Mouse (Mus musculus): Measurements from ENCODE around the gene 5031439G07Rik. TPM values are rescaled to one million over a fixed set of nuclear protein-coding genes. Genes with fewer than 3 reads are reported as not detected.
A peak's percentile ranks its signal among the peaks of the same experiment; 100 is the strongest.

The 5031439G07Rik gene
- polyA plus RNA-seq, 1 experiment from 2014 or later = 10.0 TPM

DNA sequence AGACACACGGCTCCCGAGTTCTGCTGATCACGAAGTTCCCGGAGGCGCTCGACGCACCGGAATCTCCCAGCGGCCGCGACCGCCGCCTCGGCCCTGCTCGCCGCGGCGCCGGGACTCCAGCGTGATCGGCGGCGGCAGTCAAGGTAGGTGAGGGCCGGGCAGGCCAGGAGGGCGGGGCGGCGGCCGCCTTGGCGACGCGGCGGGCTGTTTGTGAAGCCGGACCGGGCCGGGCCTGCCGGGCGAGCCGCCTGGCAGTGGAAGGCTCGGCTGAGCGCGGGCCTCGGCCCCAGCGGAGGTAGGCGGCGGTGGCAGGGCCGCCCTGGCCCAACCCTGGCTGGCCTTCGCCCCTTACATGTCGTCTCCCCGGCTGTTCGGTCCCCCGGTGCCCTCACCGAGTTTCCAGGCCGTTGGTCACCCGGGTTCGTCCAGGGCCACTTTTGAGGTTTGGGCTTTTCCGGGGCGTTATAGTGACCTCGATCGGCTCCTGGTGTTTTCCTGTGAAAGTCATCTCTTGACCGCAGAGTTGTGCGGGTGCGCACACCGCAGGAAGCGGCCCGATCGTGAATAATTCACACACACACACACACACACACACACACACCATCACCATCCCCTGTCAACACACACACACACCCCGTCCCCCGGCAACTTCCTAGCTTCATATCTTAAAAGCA, 64.7 kb downstream of the 5031439G07Rik start:
- 0 out of 2 replicates have a peak, but pooled peaks cover 9% of the 10 kb centered on the region for H3K4me1 ChIP-seq (replicated peaks; ENCODE audit: insufficient read depth, low read length)
- peak overlapping the region; percentile 96 for H3K9ac ChIP-seq (ENCODE audit: low read depth, low read length)
- H3K4me3 ChIP-seq (replicated peaks; ENCODE audit: low read depth, low read length) = peak overlapping the region; percentile 82
- no peak for TF ChIP-seq CTCF (IDR thresholded peaks at IDR 0.05; ENCODE audit: low read depth)
- H3K27ac ChIP-seq = peak overlapping the region; percentile 92
- H3K4me2 ChIP-seq (ENCODE audit: low read length) = peak overlapping the region; percentile 73
- DNase-seq (ENCODE audit: low spot score) = peak; percentile 6
- under 1% methylated on average over 64 of the region's 68 CpGs for WGBS
- peak; percentile 81 for ATAC-seq (replicated peaks; ENCODE audit: low FRiP score, low read depth)
- H3K9me3 ChIP-seq (replicated peaks; ENCODE audit: low read length) = no peaks in the 10 kb centered on the region
- H3K27me3 ChIP-seq (ENCODE audit: insufficient read depth, low read length) = no peaks in the 10 kb centered on the region
- peaks cover 10% of the 10 kb centered on the region for H3K36me3 ChIP-seq (ENCODE audit: insufficient read depth, low read length)

DNA sequence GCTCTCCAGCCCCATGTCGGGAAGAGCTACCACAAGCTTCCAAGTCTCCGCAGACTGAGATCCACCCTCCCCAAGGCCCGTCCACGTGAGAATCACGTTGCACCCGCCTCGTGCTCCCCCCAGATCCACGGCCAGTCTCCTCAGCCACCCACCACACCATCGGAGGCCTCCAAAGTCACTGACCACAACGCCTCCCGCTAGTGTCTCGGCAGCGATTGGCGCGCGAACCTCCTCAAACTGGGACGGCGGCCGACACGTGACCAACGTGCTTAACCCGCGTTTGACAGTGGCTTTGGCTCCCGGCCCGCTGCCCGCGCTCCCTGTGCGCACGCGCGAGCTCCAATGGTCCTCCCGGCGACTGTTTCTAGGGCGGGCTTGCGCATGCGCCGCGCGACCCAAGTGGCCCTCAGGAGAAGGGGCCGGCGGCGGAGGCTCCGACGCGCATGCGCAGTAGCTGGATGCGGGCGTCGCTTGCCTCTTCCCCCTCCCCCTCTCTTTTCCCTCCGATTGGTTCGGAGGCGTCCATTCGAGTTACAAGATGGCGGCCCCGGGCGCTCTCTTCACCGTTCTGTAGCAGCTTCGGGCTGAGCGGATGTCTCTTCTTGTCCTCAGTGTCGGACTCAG, 65.4 kb downstream of the 5031439G07Rik start, which contains the start of gene Nup50:
Nup50 (plus strand) TSS at position 528 of the 624 bp plus-strand sequence.
- peak within 1 kb of the TSS; percentile 92 for H3K27ac ChIP-seq
- no peaks in the 10 kb centered on the region for H3K27me3 ChIP-seq (ENCODE audit: insufficient read depth, low read length)
- WGBS = under 1% methylated on average over 58 of the region's 60 CpGs
- peak within 1 kb of the TSS; percentile 96 for H3K9ac ChIP-seq (ENCODE audit: low read depth, low read length)
- peak within 1 kb of the TSS; percentile 82 for H3K4me3 ChIP-seq (replicated peaks; ENCODE audit: low read depth, low read length)
- H3K4me2 ChIP-seq (ENCODE audit: low read length) = peak within 1 kb of the TSS; percentile 77
- peak; percentile 99 for DNase-seq (ENCODE audit: low spot score)
- H3K4me1 ChIP-seq (replicated peaks; ENCODE audit: insufficient read depth, low read length) = 0 out of 2 replicates have a peak, but pooled peaks cover 9% of the 10 kb centered on the region
- ATAC-seq (replicated peaks; ENCODE audit: low FRiP score, low read depth) = peak; percentile 88
- no peak for TF ChIP-seq CTCF (IDR thresholded peaks at IDR 0.05; ENCODE audit: low read depth)
- no peaks in the 10 kb centered on the region for H3K9me3 ChIP-seq (replicated peaks; ENCODE audit: low read length)
- 0 out of 2 replicates have a peak, but pooled peaks cover 5% of the 10 kb centered on the region for H3K36me3 ChIP-seq (ENCODE audit: insufficient read depth, low read length)

DNA sequence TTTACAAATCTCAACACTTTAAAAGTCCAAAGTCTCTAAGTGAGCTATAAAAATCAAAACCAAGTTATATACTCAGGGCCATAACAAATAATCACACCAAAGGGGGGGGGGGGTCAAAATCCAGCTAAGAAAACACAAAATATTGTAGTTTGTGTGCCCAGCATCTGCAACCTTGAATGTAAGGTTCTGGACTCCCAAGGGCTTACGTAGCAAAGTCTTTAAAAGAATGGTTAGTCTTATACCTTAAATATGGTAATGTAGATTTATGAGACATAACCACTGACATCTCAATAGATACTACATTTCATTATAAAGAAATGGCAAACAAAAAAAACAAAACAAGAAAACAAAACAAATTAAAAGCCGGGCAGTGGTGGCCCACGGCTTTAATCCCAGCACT, 68.4 kb downstream of the 5031439G07Rik start, which contains the start of gene Gm29666:
Gm29666 (minus strand) TSS at position 101 of the 400 bp plus-strand sequence.
- 95% methylated on average over 3 of the region's 3 CpGs for WGBS
- no peak for TF ChIP-seq CTCF (IDR thresholded peaks at IDR 0.05; ENCODE audit: low read depth)

DNA sequence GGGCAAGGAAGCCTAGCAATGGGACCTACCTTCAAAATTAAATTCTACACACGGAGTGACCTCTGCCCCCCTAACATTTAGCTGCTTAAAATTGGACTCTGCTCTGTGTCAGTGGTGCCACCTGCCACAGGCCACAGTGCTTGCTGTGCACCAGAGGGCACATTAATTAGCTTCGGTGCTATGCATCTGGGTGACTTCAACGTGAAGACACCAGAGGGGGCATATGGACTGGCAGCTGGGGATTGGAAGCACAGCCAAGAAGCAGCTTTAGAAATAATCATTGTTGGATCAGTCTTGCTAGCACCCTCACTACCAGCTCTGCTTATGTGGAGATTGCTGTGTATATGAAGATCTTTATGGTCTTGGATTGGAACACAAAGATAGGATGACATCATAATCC, 75.2 kb downstream of the 5031439G07Rik start:
- Histone ChIP-seq H3K4me1 (replicated peaks; ENCODE audit: insufficient read depth, low read length) (no peaks in the 10 kb centered on the region), H3K4me3 (replicated peaks; ENCODE audit: low read depth, low read length) (no peak overlapping the region), H3K36me3 (ENCODE audit: insufficient read depth, low read length) (no peaks in the 10 kb centered on the region), H3K4me2 (ENCODE audit: low read length) (no peak overlapping the region), H3K9me3 (replicated peaks; ENCODE audit: low read length) (no peaks in the 10 kb centered on the region), H3K27ac (no peak overlapping the region), H3K27me3 (ENCODE audit: insufficient read depth, low read length) (no peaks in the 10 kb centered on the region), H3K9ac (ENCODE audit: low read depth, low read length) (no peak overlapping the region)
- no peak for ATAC-seq (replicated peaks; ENCODE audit: low FRiP score, low read depth)
- WGBS = 88% methylated on average over 3 of the region's 3 CpGs
- no peak for TF ChIP-seq CTCF (IDR thresholded peaks at IDR 0.05; ENCODE audit: low read depth)
- no peak for DNase-seq (ENCODE audit: low spot score)

More for the DNA sequence above, 68.4 kb downstream of the 5031439G07Rik start, which contains the start of gene Gm29666:
- Histone ChIP-seq H3K4me2 (ENCODE audit: low read length) (no peak within 1 kb of the TSS), H3K9ac (ENCODE audit: low read depth, low read length) (no peak within 1 kb of the TSS), H3K27ac (no peak within 1 kb of the TSS), H3K4me1 (replicated peaks; ENCODE audit: insufficient read depth, low read length) (0 out of 2 replicates have a peak, but pooled peaks cover 4% of the 10 kb centered on the region), H3K9me3 (replicated peaks; ENCODE audit: low read length) (no peaks in the 10 kb centered on the region), H3K36me3 (ENCODE audit: insufficient read depth, low read length) (0 out of 2 replicates have a peak, but pooled peaks cover 2% of the 10 kb centered on the region), H3K27me3 (ENCODE audit: insufficient read depth, low read length) (no peaks in the 10 kb centered on the region), H3K4me3 (replicated peaks; ENCODE audit: low read depth, low read length) (no peak within 1 kb of the TSS)
- DNase-seq (ENCODE audit: low spot score) (no peak), ATAC-seq (replicated peaks; ENCODE audit: low FRiP score, low read depth) (no peak)

DNA sequence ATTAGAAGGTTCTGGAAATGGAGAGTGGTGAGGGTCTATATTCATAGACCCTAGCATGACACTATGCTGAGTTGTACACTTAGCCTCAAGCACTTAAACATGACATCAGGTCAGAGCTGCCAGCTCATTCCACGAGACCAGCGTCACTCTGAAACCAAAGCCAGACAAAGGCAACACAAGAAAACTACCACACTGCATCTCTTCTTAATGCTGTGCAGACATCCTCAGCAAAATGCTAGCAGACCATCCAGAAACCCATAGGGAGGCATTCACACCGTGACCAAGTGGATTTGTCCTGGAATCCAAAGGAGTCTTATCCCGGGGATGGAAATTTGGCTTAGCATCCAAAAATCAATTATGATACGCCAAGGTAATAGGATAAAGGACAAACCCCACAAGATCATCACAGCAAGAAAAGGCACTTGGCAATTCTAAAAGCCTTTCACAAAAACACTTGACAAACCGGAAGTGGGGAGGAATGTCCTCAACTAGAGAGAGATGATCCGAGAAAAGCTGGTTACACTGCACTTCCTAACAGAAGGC, 84.4 kb downstream of the 5031439G07Rik start:
- H3K4me3 ChIP-seq (replicated peaks; ENCODE audit: low read depth, low read length) = no peak overlapping the region
- WGBS = 69% methylated on average over 7 of the region's 7 CpGs
- no peaks in the 10 kb centered on the region for H3K27me3 ChIP-seq (ENCODE audit: insufficient read depth, low read length)
- H3K36me3 ChIP-seq (ENCODE audit: insufficient read depth, low read length) = no peaks in the 10 kb centered on the region
- ATAC-seq (replicated peaks; ENCODE audit: low FRiP score, low read depth) (no peak), DNase-seq (ENCODE audit: low spot score) (no peak)
- H3K9ac ChIP-seq (ENCODE audit: low read depth, low read length) = no peak overlapping the region
- H3K27ac ChIP-seq = no peak overlapping the region
- TF ChIP-seq CTCF (IDR thresholded peaks at IDR 0.05; ENCODE audit: low read depth) = no peak
- no peaks in the 10 kb centered on the region for H3K9me3 ChIP-seq (replicated peaks; ENCODE audit: low read length)
- H3K4me1 ChIP-seq (replicated peaks; ENCODE audit: insufficient read depth, low read length) = no peaks in the 10 kb centered on the region
- no peak overlapping the region for H3K4me2 ChIP-seq (ENCODE audit: low read length)

DNA sequence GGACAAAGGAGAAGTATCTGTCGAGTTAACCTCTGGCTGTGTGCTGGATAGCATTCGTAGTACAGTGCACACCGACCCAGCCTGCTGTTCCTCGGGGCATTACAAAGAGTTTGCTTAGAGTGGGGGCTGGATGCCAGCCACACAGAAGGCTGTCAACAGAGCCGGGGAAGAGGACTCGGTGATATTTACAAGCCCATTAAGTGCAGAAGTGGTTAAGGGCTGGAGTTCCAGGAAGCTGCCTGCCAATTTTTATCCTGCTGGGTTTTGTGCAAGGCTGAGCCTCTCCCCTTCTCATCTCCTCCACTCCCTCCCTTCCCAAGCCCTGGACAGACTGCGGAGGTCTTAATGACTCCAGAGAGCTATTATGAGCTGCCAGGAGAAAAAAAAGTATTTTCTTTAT, 90.3 kb downstream of the 5031439G07Rik start:
- no peak overlapping the region for H3K4me3 ChIP-seq (replicated peaks; ENCODE audit: low read depth, low read length)
- WGBS = 11% methylated on average over 7 of the region's 7 CpGs
- no peaks in the 10 kb centered on the region for H3K4me1 ChIP-seq (replicated peaks; ENCODE audit: insufficient read depth, low read length)
- H3K9ac ChIP-seq (ENCODE audit: low read depth, low read length) = no peak overlapping the region
- no peak overlapping the region for H3K27ac ChIP-seq
- H3K4me2 ChIP-seq (ENCODE audit: low read length) = no peak overlapping the region
- no peaks in the 10 kb centered on the region for H3K9me3 ChIP-seq (replicated peaks; ENCODE audit: low read length)
- ATAC-seq (replicated peaks; ENCODE audit: low FRiP score, low read depth) (no peak), DNase-seq (ENCODE audit: low spot score) (peak; percentile 7)
- no peaks in the 10 kb centered on the region for H3K36me3 ChIP-seq (ENCODE audit: insufficient read depth, low read length)
- H3K27me3 ChIP-seq (ENCODE audit: insufficient read depth, low read length) = no peaks in the 10 kb centered on the region
- no peak for TF ChIP-seq CTCF (IDR thresholded peaks at IDR 0.05; ENCODE audit: low read depth)

Data from kidney, postnatal 0 days (tissue).